Mouse (Mus musculus): ENCODE data around the gene Meis1.

Gene Meis1

DNA sequence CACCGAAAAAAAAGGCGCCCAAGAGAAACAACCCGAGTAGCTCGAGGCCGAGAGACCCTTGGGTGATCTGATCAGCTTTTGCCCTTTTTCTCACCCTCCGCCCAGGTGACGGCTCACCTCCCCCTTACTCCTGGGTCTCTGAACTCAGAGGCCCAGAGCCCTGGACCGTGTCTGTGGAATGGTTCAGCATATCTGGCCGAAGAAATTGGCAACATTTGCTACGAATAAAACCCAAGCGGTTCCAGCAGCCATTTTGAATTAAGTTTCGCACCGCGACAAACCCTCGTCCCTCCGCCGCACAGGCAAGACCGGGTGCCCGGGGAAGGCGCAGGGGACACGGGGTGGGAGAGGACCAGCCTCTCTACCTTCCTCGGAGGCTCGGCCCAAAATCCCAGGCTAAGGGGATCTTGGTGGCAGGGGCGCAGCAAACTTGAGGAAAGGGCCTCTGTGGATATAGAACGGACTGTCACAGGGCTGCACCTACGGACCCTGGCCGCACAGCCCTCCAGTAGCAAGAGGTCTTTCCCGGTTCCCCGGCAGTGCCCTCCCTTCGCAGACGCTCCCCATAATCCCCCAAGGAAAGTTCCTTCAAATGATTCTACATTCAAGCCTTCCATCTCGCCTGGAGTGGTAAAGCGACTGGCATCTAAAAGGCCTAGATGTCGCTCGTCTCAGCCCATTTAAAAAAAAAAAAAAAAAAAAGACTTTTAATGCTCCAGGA, 4.2 kb downstream of the Meis1 start:
- peak; percentile 43 for DNase-seq

- DNase-seq = no peak
Observed at GRCm38 (mm10) chr11:19014113-19014440, 4.7 kb downstream of the Meis1 start.

- peak; percentile 56 for DNase-seq
Observed at GRCm38 (mm10) chr11:19013141-19014112, 5.4 kb downstream of the Meis1 start.

DNA sequence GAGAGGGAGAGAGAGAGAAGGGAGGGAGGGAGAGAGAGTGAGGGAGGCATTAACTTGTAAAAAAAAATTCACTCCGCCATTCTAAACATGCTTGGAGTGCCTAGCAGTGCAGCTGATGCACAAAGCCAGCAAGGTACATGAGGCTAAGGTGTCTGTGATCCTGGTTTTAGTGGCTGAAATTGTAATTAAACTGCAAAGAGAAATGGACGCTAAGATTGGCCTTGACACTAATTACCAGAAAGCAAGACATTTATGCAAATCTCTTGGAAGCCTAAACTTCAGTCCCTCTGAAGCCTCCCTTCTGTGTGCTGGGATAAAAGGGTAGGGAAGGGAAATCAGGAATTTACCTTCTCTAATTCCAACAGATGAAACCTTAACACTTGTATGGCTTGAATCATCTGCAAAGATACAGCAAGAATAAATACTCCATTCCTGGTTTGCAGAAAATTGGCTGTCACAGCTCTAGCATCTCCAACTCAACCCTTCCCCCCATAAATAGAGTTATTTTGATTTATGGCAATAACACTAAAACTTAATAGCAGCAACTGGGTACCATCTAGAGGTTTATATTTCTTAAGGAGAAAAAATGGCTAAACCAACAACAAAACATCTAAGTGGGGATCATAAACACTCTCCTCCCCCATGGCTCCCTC, 6.2 kb downstream of the Meis1 start:
- DNase-seq = no peak

GRCm38 (mm10) chr11:19012001-19012400, 6.8 kb downstream of the Meis1 start:
- DNase-seq = no peak

DNA sequence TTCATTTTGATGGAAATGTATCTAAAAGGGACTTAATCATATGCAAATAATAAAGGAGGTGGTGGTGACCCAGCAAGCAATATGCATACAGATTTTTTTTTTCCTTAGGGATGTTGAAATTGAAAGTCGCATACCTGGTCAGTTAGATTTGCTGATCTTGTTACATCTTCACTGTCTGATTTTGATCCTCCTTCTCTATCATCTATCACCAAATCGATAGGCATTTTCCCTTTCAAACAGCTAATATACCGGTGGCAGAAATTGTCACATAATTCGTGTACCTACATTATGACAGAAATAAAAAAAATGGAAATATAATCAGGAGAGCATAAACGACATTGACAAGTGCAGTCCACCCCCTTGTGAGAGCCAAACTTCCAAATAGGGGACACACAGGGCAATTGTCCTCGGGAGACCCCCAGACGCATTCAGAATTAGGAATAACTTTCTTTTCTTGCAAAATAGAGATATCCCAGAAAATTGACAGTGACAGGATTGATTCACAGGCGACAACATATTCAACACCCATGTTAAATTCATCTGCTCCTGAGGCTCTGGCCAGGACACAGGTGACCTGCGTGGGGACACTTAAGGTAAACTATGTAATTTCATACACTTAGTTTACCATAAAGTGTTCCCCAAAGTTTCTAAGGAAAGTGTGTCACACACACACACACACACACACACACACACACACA, 7.5 kb downstream of the Meis1 start:
- DNase-seq = no peak

DNA sequence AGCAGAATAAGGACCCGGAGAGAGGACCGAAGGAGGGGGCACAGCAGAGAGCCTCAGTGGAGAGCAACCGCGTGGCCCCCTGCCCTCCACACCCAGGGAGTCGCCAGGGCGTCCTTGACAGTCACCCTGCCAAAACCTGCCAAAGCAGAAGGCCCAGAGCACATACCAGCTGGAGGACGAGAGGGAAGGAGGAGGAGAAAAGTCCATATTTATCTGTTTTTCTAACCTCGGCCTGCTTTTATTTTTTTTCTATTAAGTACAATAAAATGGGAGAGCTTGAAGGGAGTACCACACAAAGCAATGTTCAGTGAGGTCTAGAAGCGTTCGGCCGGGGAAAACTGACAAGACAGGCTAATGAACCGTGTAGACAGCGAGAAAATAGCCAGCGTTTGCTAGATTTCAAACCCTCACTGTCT, 8.4 kb downstream of the Meis1 start:
- DNase-seq = peak; percentile 53

DNA sequence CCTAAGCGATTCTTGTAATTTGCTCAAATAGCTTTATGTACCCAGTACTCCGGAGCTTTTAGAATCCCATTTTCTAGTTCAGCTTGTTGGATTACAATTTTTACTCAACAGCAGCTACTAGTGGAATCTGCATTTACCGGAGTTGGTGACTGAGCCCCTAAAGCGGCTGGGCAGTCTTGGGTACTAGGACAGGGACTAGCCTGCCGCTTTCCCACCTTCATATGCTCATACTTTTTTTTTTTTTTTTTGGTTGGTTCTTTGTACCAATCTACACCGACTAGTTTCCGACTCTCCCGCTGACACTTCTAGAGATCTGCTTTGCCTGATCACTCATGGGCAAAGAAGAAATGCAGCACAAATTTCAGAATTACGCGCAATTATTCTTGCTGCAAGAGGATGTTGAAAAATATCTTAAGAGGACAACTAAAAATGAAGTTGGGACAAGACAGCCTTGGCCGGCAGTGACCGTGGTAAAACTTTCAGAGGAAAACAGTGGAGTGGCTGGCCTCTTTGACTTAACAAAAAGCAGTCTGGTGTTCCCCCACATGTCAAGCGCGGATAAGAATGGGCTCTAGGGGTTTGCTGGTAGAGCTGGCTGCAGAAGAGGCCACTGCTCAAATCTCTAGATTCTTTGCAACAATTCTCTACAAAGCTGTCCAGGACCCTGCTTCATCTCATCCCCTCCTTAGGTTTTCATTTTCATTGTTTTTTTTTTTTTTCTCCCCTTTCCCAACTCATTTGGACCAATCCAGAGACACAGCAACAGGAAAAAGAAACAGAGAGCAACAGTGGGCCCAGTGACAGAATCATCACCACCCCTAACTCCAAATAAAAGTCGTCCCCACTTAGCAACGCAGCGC, 9.0 kb downstream of the Meis1 start:
- DNase-seq = no peak

DNA sequence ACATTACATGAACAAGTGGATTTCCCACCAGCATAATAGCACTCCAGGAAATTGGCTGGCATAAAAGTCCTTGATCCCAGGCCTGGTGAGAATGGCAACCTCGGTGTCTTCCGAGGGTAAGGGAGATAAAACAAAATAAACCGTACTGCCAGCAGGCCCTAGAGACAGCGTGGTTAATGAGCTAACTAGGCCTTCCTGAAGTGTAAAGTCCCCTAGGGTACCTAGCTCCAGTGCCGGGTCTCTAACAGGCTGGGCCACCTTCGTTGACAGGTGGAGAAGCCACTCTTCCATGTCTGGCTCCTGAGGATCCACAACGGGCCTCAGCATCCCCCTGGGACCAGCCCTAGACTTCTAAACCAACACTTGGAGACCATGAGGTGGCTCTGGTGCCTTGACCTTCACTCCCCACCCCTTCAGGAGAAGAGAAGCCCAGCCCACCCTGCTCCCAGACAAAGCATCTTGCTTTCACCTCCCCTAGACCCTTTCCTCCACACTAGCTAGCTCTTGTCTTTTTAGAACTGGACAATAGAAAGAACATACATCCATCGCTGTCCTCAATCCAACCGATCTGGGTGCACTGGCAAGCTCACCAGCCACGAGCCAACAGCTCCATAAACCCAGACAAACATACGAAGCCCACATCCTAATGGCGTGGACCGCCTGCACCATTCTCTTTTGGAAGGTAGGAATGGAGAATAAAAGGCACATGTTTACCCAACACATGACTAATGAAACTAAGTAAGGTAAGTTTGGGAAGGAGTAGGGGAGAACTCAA, 10.0 kb downstream of the Meis1 start:
- DNase-seq = no peak

DNA sequence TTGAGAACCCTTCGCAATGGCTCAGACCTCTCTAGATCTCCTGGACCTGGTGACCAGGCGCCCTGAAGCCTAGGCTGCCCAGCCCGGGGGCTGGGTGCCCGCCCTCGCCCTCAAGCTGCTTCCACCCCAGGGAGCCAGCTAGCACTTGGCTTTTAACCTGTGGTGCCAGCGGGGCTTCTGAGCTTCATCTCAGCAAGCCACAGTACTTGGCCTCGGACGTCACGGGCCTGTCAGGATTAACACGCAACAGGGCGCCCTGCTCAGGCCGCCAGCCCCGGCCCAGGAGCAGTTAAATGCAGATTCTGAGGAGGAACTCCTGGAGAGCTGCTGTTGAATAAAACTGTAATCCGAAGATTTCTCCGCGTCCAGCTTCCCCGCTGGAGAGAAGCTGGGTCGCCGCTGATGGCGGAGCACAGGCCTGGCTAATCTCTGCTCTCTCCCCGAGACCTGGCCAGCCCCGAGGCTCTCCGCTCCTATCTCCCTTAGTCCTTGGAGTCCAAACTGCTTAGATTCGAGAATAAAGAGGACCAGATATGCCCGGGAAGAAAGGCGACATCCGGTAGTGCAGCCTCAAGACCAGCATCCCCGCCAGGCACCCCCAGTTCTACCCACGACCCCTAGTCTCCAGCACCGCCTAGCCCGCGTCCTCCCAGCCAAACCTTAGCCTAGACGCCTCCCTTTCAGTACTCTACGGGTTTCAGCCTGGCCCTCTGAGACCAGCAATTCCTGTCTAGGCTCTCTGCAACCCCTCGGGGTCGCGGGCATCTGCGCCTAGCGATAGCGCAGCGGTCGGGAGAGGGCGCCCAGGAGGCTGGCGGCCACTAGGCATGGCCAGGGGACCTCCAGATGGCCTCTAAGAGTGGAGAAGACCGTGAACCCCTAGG, 11.0 kb downstream of the Meis1 start:
- peak; percentile 56 for DNase-seq

DNA sequence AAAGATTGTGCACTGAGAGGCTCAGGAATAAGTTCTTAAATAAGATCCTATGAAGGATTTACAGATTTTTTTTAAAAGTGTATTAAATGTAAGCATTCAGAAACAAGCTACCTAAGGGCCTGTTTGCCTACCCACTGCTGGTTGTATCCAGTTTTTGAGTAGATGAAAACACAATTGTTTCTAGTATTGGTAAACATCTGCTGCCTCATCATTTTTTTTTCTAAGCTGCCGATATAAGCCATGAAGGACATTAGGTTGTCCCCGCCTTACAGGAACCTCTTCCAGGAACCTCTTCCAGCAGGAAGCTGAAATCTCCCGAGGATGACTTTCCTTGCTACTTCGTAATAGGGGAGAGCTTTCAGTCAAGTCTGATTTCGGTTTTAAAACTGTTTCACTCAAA, 11.7 kb downstream of the Meis1 start:
- DNase-seq = no peak

GRCm38 (mm10) chr11:19005913-19006693, 12.7 kb downstream of the Meis1 start:
- no peak for DNase-seq

- no peak for DNase-seq
Observed at GRCm38 (mm10) chr11:19005007-19005912, 13.5 kb downstream of the Meis1 start.

- no peak for DNase-seq
Observed at GRCm38 (mm10) chr11:19003066-19003465, 15.7 kb downstream of the Meis1 start.

- DNase-seq = no peak
Observed at GRCm38 (mm10) chr11:18996767-18997166, 22.0 kb downstream of the Meis1 start.

- DNase-seq = peak; percentile 33
Observed at GRCm38 (mm10) chr11:18996289-18996688, 22.5 kb downstream of the Meis1 start.

DNA sequence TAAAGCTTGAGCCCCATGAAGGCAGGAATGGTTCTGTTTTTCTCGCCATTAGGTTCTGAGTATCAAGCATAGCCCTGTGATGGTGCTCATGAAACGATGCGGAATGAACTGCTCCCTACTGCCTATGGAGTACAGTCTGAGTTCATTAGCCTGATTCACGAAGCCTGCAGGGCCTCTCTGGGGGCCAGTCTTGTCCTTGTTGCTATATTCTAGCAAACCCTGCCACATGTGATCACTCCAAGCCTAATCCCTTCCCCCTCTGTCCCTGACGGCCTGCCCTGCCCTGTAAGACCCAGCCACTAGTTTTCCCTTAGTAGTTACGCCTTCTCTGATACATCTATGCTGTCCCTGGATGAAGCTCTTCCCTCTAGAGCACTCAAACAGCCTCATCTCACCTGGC, 26.0 kb downstream of the Meis1 start:
- no peak for DNase-seq

- DNase-seq = no peak
Observed at GRCm38 (mm10) chr11:18990244-18990677, 28.5 kb downstream of the Meis1 start.

All from lung, postnatal 10 days (tissue).